Mouse (Mus musculus): Measurements from ENCODE around the gene Etv4.

Gene Etv4

DNA sequence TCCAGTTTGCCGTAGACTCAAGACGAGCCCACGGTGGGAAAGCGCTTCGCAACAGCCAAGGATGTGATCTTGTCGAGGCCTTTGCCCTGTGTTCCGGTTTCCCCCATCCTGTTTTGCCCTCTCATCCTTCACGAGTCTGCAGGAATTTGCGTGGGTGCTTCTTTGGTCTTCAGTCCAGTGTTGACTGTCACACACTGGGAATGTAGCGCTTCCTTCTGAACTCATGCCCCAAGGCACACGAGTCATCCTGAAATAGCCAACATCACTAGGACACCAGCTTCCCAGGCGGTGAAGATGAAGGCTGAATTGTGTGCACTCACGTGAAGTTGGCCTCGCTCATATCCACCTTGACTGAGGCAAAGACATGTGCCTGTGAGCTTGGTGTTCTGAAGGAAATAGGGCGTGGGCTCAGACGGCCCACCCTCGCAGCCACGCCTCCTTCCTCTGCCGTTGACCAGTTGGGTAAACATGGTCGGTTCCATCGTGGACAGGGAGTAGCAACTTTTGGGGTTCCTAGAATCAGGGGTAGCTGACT is 65.1 kb downstream of the Etv4 start:
- no peak for DNase-seq (ENCODE audit: low read depth)
